Mouse (Mus musculus): ENCODE results near the gene Gm13306. TPM values are rescaled to one million over a fixed set of nuclear protein-coding genes. Genes with fewer than 3 reads are reported as not detected.
"Not testable (repeated sequence)": the region's sequence is repeated elsewhere in the genome, so short reads cannot be mapped to it uniquely, and the experiment has no call there.

Gm13306 gene
- total RNA-seq (2012; rRNA removed): not detected in 2 replicates
- total RNA-seq (2014; rRNA removed): not detected in 2 replicates
- not detected in 2 replicates for polyA plus RNA-seq (2012; ENCODE audit: insufficient read length, low read depth)

- DNase-seq (ENCODE audit: extremely low read depth); dilution Hi-C loops (cut with MboI; ENCODE audit: extremely low pct_ligation_motif_present, extremely low pct_unique_long_range_greater_than_20kb, low sequenced_read_pairs); H3K9me3 ChIP-seq (replicated peaks; ENCODE audit: low read length); H3K27me3 ChIP-seq (replicated peaks); H3K27ac ChIP-seq (ENCODE audit: insufficient read depth, low read depth); H3K4me3 ChIP-seq (replicated peaks in 1 of 3; ENCODE audit: low read depth in 2 of 3, low read length in 2 of 3, poor library complexity in 1 of 3); H3K9ac ChIP-seq (ENCODE audit: insufficient read depth, low read depth); H3K4me1 ChIP-seq (ENCODE audit: control insufficient read depth in 1 of 2, insufficient read depth in 2 of 2); in situ Hi-C loops (cut with MboI; ENCODE audit: low pct_ligation_motif_present, low pct_unique_long_range_greater_than_20kb, low sequenced_read_pairs); H3K36me3 ChIP-seq (replicated peaks in 1 of 2; ENCODE audit: control insufficient read depth in 1 of 2, insufficient read depth in 1 of 2, low read length in 1 of 2); H3K79me2 ChIP-seq (replicated peaks; ENCODE audit: control insufficient read depth, extremely low read depth, insufficient read depth, poor library complexity, severe bottlenecking); H3K4me2 ChIP-seq (ENCODE audit: insufficient read depth, low read depth, poor library complexity, severe bottlenecking): not testable (repeated sequence)
Measured at GRCm38 (mm10) chr4:42153136-42153535, at the start of gene Gm13306. TSS of gene Gm13306 (plus strand) at chr4:42153436.

GRCm38 (mm10) chr4:42114517-42114916 is 38.7 kb upstream of the Gm13306 start, which contains the start of gene Gm13304:
TSS of gene Gm13304 (plus strand) at chr4:42114817.
- H3K4me1 ChIP-seq (ENCODE audit: control insufficient read depth in 1 of 2, insufficient read depth in 2 of 2); H3K4me3 ChIP-seq (replicated peaks in 1 of 3; ENCODE audit: low read depth in 2 of 3, low read length in 2 of 3, poor library complexity in 1 of 3); in situ Hi-C loops (cut with MboI; ENCODE audit: low pct_ligation_motif_present, low pct_unique_long_range_greater_than_20kb, low sequenced_read_pairs); H3K79me2 ChIP-seq (replicated peaks; ENCODE audit: control insufficient read depth, extremely low read depth, insufficient read depth, poor library complexity, severe bottlenecking); DNase-seq (ENCODE audit: extremely low read depth); H3K27ac ChIP-seq (ENCODE audit: insufficient read depth, low read depth); dilution Hi-C loops (cut with MboI; ENCODE audit: extremely low pct_ligation_motif_present, extremely low pct_unique_long_range_greater_than_20kb, low sequenced_read_pairs); H3K9ac ChIP-seq (ENCODE audit: insufficient read depth, low read depth); H3K36me3 ChIP-seq (replicated peaks in 1 of 2; ENCODE audit: control insufficient read depth in 1 of 2, insufficient read depth in 1 of 2, low read length in 1 of 2); H3K4me2 ChIP-seq (ENCODE audit: insufficient read depth, low read depth, poor library complexity, severe bottlenecking); H3K27me3 ChIP-seq (replicated peaks); H3K9me3 ChIP-seq (replicated peaks; ENCODE audit: low read length): not testable (repeated sequence)

- H3K4me3 ChIP-seq (replicated peaks in 1 of 3; ENCODE audit: low read depth in 2 of 3, low read length in 2 of 3, poor library complexity in 1 of 3); H3K79me2 ChIP-seq (replicated peaks; ENCODE audit: control insufficient read depth, extremely low read depth, insufficient read depth, poor library complexity, severe bottlenecking); H3K27ac ChIP-seq (ENCODE audit: insufficient read depth, low read depth); H3K36me3 ChIP-seq (replicated peaks in 1 of 2; ENCODE audit: control insufficient read depth in 1 of 2, insufficient read depth in 1 of 2, low read length in 1 of 2); H3K4me1 ChIP-seq (ENCODE audit: control insufficient read depth in 1 of 2, insufficient read depth in 2 of 2); H3K27me3 ChIP-seq (replicated peaks); in situ Hi-C loops (cut with MboI; ENCODE audit: low pct_ligation_motif_present, low pct_unique_long_range_greater_than_20kb, low sequenced_read_pairs); H3K9me3 ChIP-seq (replicated peaks; ENCODE audit: low read length); dilution Hi-C loops (cut with MboI; ENCODE audit: extremely low pct_ligation_motif_present, extremely low pct_unique_long_range_greater_than_20kb, low sequenced_read_pairs); DNase-seq (ENCODE audit: extremely low read depth); H3K9ac ChIP-seq (ENCODE audit: insufficient read depth, low read depth); H3K4me2 ChIP-seq (ENCODE audit: insufficient read depth, low read depth, poor library complexity, severe bottlenecking): not testable (repeated sequence)
Measured at GRCm38 (mm10) chr4:42168503-42168902, 15.3 kb downstream of the Gm13306 start, which contains the start of gene Gm13305. TSS of gene Gm13305 (minus strand) at chr4:42168603.

- H3K9ac ChIP-seq (ENCODE audit: insufficient read depth, low read depth); H3K79me2 ChIP-seq (replicated peaks; ENCODE audit: control insufficient read depth, extremely low read depth, insufficient read depth, poor library complexity, severe bottlenecking); H3K36me3 ChIP-seq (replicated peaks in 1 of 2; ENCODE audit: control insufficient read depth in 1 of 2, insufficient read depth in 1 of 2, low read length in 1 of 2); in situ Hi-C loops (cut with MboI; ENCODE audit: low pct_ligation_motif_present, low pct_unique_long_range_greater_than_20kb, low sequenced_read_pairs); H3K27ac ChIP-seq (ENCODE audit: insufficient read depth, low read depth); H3K4me1 ChIP-seq (ENCODE audit: control insufficient read depth in 1 of 2, insufficient read depth in 2 of 2); H3K4me3 ChIP-seq (replicated peaks in 1 of 3; ENCODE audit: low read depth in 2 of 3, low read length in 2 of 3, poor library complexity in 1 of 3); H3K4me2 ChIP-seq (ENCODE audit: insufficient read depth, low read depth, poor library complexity, severe bottlenecking); dilution Hi-C loops (cut with MboI; ENCODE audit: extremely low pct_ligation_motif_present, extremely low pct_unique_long_range_greater_than_20kb, low sequenced_read_pairs); H3K27me3 ChIP-seq (replicated peaks); DNase-seq (ENCODE audit: extremely low read depth); H3K9me3 ChIP-seq (replicated peaks; ENCODE audit: low read length): not testable (repeated sequence)
Measured at GRCm38 (mm10) chr4:42178243-42178642, 25.0 kb downstream of the Gm13306 start.

GRCm38 (mm10) chr4:42183234-42184197 is 30.3 kb downstream of the Gm13306 start:
- H3K9me3 ChIP-seq (replicated peaks; ENCODE audit: low read length); H3K36me3 ChIP-seq (replicated peaks in 1 of 2; ENCODE audit: control insufficient read depth in 1 of 2, insufficient read depth in 1 of 2, low read length in 1 of 2); H3K79me2 ChIP-seq (replicated peaks; ENCODE audit: control insufficient read depth, extremely low read depth, insufficient read depth, poor library complexity, severe bottlenecking); H3K4me2 ChIP-seq (ENCODE audit: insufficient read depth, low read depth, poor library complexity, severe bottlenecking); H3K27ac ChIP-seq (ENCODE audit: insufficient read depth, low read depth); H3K27me3 ChIP-seq (replicated peaks); dilution Hi-C loops (cut with MboI; ENCODE audit: extremely low pct_ligation_motif_present, extremely low pct_unique_long_range_greater_than_20kb, low sequenced_read_pairs); H3K9ac ChIP-seq (ENCODE audit: insufficient read depth, low read depth); H3K4me3 ChIP-seq (replicated peaks in 1 of 3; ENCODE audit: low read depth in 2 of 3, low read length in 2 of 3, poor library complexity in 1 of 3); H3K4me1 ChIP-seq (ENCODE audit: control insufficient read depth in 1 of 2, insufficient read depth in 2 of 2); DNase-seq (ENCODE audit: extremely low read depth); in situ Hi-C loops (cut with MboI; ENCODE audit: low pct_ligation_motif_present, low pct_unique_long_range_greater_than_20kb, low sequenced_read_pairs): not testable (repeated sequence)

DNA sequence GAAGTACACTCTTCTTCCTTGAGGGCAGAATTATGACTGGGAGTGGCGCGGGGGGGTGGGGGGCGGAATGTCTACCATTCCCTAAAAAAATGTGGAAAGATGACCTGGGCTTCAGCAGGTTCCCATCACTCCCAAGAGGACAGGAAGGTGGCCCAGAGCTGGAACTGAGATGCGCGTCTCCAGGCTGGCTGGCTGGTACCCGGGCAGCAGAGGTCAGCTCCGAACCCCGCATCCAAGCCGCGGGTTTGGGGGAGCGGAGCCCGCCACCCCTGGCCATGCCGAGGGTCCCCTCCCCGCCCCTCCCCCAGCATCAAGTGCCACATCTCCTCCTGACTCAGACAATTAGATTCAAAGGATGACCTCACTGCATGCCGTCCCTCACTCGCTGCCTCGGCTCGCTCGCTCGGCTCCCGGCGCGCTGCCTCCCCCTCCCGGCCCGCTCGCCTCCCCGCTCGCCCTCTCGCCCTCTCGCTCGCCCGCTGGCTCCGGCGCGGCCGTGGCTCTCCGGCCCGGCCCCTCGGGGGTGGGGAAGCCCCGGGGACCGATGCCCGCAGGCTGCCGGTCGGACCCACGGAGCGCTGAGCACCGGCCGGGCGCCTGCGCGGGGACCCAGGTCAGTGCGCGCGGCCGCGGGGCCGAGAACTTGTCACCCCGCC is 31.2 kb downstream of the Gm13306 start:
- DNase-seq (ENCODE audit: extremely low read depth); H3K9ac ChIP-seq (ENCODE audit: insufficient read depth, low read depth); H3K4me2 ChIP-seq (ENCODE audit: insufficient read depth, low read depth, poor library complexity, severe bottlenecking); H3K27me3 ChIP-seq (replicated peaks); H3K4me1 ChIP-seq (ENCODE audit: control insufficient read depth in 1 of 2, insufficient read depth in 2 of 2); dilution Hi-C loops (cut with MboI; ENCODE audit: extremely low pct_ligation_motif_present, extremely low pct_unique_long_range_greater_than_20kb, low sequenced_read_pairs); H3K9me3 ChIP-seq (replicated peaks; ENCODE audit: low read length); H3K36me3 ChIP-seq (replicated peaks in 1 of 2; ENCODE audit: control insufficient read depth in 1 of 2, insufficient read depth in 1 of 2, low read length in 1 of 2); H3K79me2 ChIP-seq (replicated peaks; ENCODE audit: control insufficient read depth, extremely low read depth, insufficient read depth, poor library complexity, severe bottlenecking); H3K4me3 ChIP-seq (replicated peaks in 1 of 3; ENCODE audit: low read depth in 2 of 3, low read length in 2 of 3, poor library complexity in 1 of 3); H3K27ac ChIP-seq (ENCODE audit: insufficient read depth, low read depth); in situ Hi-C loops (cut with MboI; ENCODE audit: low pct_ligation_motif_present, low pct_unique_long_range_greater_than_20kb, low sequenced_read_pairs): not testable (repeated sequence)
